Mouse (Mus musculus) layer of hippocampus, postnatal 14 days (tissue): ENCODE results near the gene Ltbp3. TPM values are rescaled to one million over a fixed set of nuclear protein-coding genes. Genes with fewer than 3 reads are reported as not detected.

Experiments
- DNase-seq, 2 experiments: peaks; one replicate each; pipeline ENCODE4 v3.0.0; 2021 to 2022; ENCODE audit warnings: low spot score in 2 of 2, mixed read lengths in 1 of 2
- total RNA-seq, 2 experiments: library from RNA; stranded (reverse); gene quantifications; 2 replicates each; pipeline ENCODE4 v1.2.3; 2021

Gene Ltbp3
- total RNA-seq, 2 experiments from 2014 or later = 24.7 to 32.7 TPM

GRCm38 (mm10) chr19:5723934-5724548 is 16.7 kb upstream of the Ltbp3 start:
- no peak for DNase-seq

- DNase-seq = no peak
Measured at GRCm38 (mm10) chr19:5724549-5724941, 16.2 kb upstream of the Ltbp3 start.

- no peak for DNase-seq
Measured at GRCm38 (mm10) chr19:5725029-5725707, 15.5 kb upstream of the Ltbp3 start.

GRCm38 (mm10) chr19:5725767-5726515 is 14.8 kb upstream of the Ltbp3 start, which contains the start of gene Ehbp1l1:
TSS of gene Ehbp1l1 (minus strand) at chr19:5726317.
- DNase-seq = no peak

- no peak for DNase-seq
Measured at GRCm38 (mm10) chr19:5726961-5727578, 13.6 kb upstream of the Ltbp3 start.

GRCm38 (mm10) chr19:5727701-5728100 is 13.0 kb upstream of the Ltbp3 start:
- DNase-seq = peak; percentile 87 to 90

- peak; percentile 57 to 60 for DNase-seq
Measured at GRCm38 (mm10) chr19:5728631-5729443, 11.9 kb upstream of the Ltbp3 start.

- peak; percentile 79 to 89 for DNase-seq
Measured at GRCm38 (mm10) chr19:5729444-5729815, 11.3 kb upstream of the Ltbp3 start, which contains the start of gene Fam89b. TSS of gene Fam89b (minus strand) at chr19:5729653.

GRCm38 (mm10) chr19:5730314-5731186 is 10.2 kb upstream of the Ltbp3 start:
- DNase-seq = no peak

- peak; percentile 90 to 95 for DNase-seq
Measured at GRCm38 (mm10) chr19:5731264-5731978, 9.3 kb upstream of the Ltbp3 start.

GRCm38 (mm10) chr19:5734325-5734724 is 6.4 kb upstream of the Ltbp3 start:
- no peak for DNase-seq

GRCm38 (mm10) chr19:5739446-5739845 is 1.3 kb upstream of the Ltbp3 start:
- no peak for DNase-seq

GRCm38 (mm10) chr19:5741641-5742240 is 1.0 kb downstream of the Ltbp3 start:
- DNase-seq = peak; percentile 71 to 81

GRCm38 (mm10) chr19:5742241-5742641 is 1.5 kb downstream of the Ltbp3 start:
- no peak for DNase-seq

- DNase-seq = no peak
Measured at GRCm38 (mm10) chr19:5743576-5743975, 2.9 kb downstream of the Ltbp3 start.

- DNase-seq = no peak
Measured at GRCm38 (mm10) chr19:5745756-5746710, 5.3 kb downstream of the Ltbp3 start.

- DNase-seq = no peak
Measured at GRCm38 (mm10) chr19:5746907-5747363, 6.2 kb downstream of the Ltbp3 start.
